Mouse (Mus musculus): ENCODE measurements around the gene Stx7.
A peak's percentile ranks its signal among the peaks of the same experiment; 100 is the strongest.
"Not testable (repeated sequence)": the region's sequence is repeated elsewhere in the genome, so short reads cannot be mapped to it uniquely, and the experiment has no call there.

Stx7 gene

GRCm38 (mm10) chr10:24149135-24149781 lies at the start of gene Stx7:
Stx7 (plus strand) TSS chr10:24149302.
- peak; percentile 96 for DNase-seq

- not testable (repeated sequence) for DNase-seq
These were observed 47.3 kb upstream of the Stx7 start, which contains the start of gene Taar8c for GRCm38 (mm10) chr10:24101812-24102211. Taar8c (minus strand) TSS chr10:24101912.

- not testable (repeated sequence) for DNase-seq
These were observed 45.8 kb upstream of the Stx7 start for GRCm38 (mm10) chr10:24103299-24103698.

- no peak for DNase-seq
These were observed 41.4 kb upstream of the Stx7 start for GRCm38 (mm10) chr10:24107747-24108146.

GRCm38 (mm10) chr10:24108236-24108635 lies 40.9 kb upstream of the Stx7 start:
- peak; percentile 23 for DNase-seq

- DNase-seq, result not testable (repeated sequence)
These were observed 39.7 kb upstream of the Stx7 start, which contains the start of gene Taar9 for GRCm38 (mm10) chr10:24109434-24109833. Taar9 (minus strand) TSS chr10:24109534.

- DNase-seq, result peak; percentile 83
These were observed 37.9 kb upstream of the Stx7 start for GRCm38 (mm10) chr10:24111116-24111778.

GRCm38 (mm10) chr10:24131451-24132262 lies 17.4 kb upstream of the Stx7 start:
- DNase-seq, result peak; percentile 86

GRCm38 (mm10) chr10:24132273-24132672 lies 16.8 kb upstream of the Stx7 start:
- no peak for DNase-seq

GRCm38 (mm10) chr10:24133132-24133531 lies 16.0 kb upstream of the Stx7 start:
- no peak for DNase-seq

GRCm38 (mm10) chr10:24134071-24134645 lies 14.9 kb upstream of the Stx7 start:
- DNase-seq, result no peak

GRCm38 (mm10) chr10:24138623-24139261 lies 10.4 kb upstream of the Stx7 start:
- DNase-seq, result no peak

- DNase-seq, result no peak
These were observed 6.4 kb upstream of the Stx7 start for GRCm38 (mm10) chr10:24142735-24143134.

- DNase-seq, result no peak
These were observed 984 bp downstream of the Stx7 start for GRCm38 (mm10) chr10:24150086-24150485.

GRCm38 (mm10) chr10:24158470-24159254 lies 9.6 kb downstream of the Stx7 start:
- no peak for DNase-seq

- no peak for DNase-seq
These were observed 10.5 kb downstream of the Stx7 start for GRCm38 (mm10) chr10:24159575-24159974.

- DNase-seq, result no peak
These were observed 11.2 kb downstream of the Stx7 start for GRCm38 (mm10) chr10:24160349-24160748.

GRCm38 (mm10) chr10:24164137-24164908 lies 15.2 kb downstream of the Stx7 start:
- peak; percentile 40 for DNase-seq

- DNase-seq, result no peak
These were observed 15.8 kb downstream of the Stx7 start for GRCm38 (mm10) chr10:24164909-24165304.

- no peak for DNase-seq
These were observed 16.5 kb downstream of the Stx7 start for GRCm38 (mm10) chr10:24165526-24166055.

Measured in embryo, embryonic 11 days (tissue).